In the genomic region with DNA sequence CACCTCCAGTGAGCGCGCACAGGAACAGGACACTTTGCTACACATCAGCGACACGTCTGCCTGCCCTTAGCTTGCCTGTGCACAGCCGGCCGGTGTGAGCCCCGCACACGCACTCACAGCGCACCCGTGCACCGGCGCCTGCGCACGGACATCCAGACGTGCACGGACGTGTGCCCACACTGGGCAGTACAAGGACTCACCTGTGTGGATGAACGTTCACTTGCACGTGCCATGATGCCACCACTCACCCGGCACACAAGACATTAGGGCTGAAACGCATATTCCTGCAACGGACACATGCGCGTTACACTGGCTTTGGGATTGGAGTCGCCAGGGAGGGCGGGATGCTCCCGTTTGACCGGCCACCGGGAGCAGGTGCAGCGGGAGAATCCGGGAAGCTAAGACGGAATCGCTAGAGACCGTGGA, we compare ENCODE assay signal across 8 mouse cellular contexts. TPM values are rescaled to one million over a fixed set of nuclear protein-coding genes. Genes with fewer than 3 reads are reported as not detected.
DNase-seq lines count a peak whose midpoint lies in the region; ATAC-seq and TF ChIP-seq lines count a peak whose summit lies in the region.

No protein-coding gene starts in this region.

- TF ChIP-seq CTCF in spleen, adult 2 months (IDR thresholded peaks at IDR 0.05; ENCODE audit: extremely low read depth, insufficient read depth, insufficient read length, insufficient replicate concordance), result no peak

- peak; percentile 25 for DNase-seq in cerebellum, adult 11-12 months
- DNase-seq in cerebellum, postnatal 14 days, result no peak
- no peak for DNase-seq in spleen, adult 2 months (ENCODE audit: low read depth in 1 of 2, low spot score in 2 of 2)
- DNase-seq in spleen, postnatal 14 days (ENCODE audit: low spot score in 2 of 2), result no peak
- no peak for DNase-seq in hindbrain, embryonic 14.5 days (ENCODE audit: low spot score)
- peak; percentile 53 for DNase-seq in midbrain, embryonic 10.5 days (ENCODE audit: low spot score)
- no peak for DNase-seq in gastrocnemius, postnatal 14 days
- no peak for DNase-seq in urinary bladder, postnatal 25 days (ENCODE audit: low spot score)

- H3K9me3 ChIP-seq in hindbrain, embryonic 14.5 days (ENCODE audit: control insufficient read depth, low read length), result no peaks in the 10 kb centered on the region
- no peaks in the 10 kb centered on the region for H3K9me3 ChIP-seq in midbrain, embryonic 10.5 days (replicated peaks)

- WGBS in spleen, adult 2 months, result under 1% methylated on average over 34 of the region's 34 CpGs
- under 1% methylated on average over 34 of the region's 34 CpGs for WGBS in hindbrain, embryonic 14.5 days
- 0% methylated on average over 34 of the region's 34 CpGs for WGBS in midbrain, embryonic 10.5 days

- H3K27me3 ChIP-seq in spleen, adult 2 months (ENCODE audit: control insufficient read depth, insufficient read depth, low read length), result no peaks in the 10 kb centered on the region
- peaks cover 45% of the 10 kb centered on the region for H3K27me3 ChIP-seq in hindbrain, embryonic 14.5 days (ENCODE audit: control insufficient read depth, insufficient read depth, low read length)
- peaks cover 42% of the 10 kb centered on the region for H3K27me3 ChIP-seq in midbrain, embryonic 10.5 days (ENCODE audit: low read depth, poor library complexity, severe bottlenecking)

- H3K9ac ChIP-seq in hindbrain, embryonic 14.5 days, result peak overlapping the region; percentile 29; the same call in 1 of the 2 replicates

- H3K27ac ChIP-seq in spleen, adult 2 months (ENCODE audit: insufficient read depth, low read length), result peak overlapping the region; percentile 95
- H3K27ac ChIP-seq in hindbrain, embryonic 14.5 days, result no peak overlapping the region
- H3K27ac ChIP-seq in midbrain, embryonic 10.5 days (replicated peaks), result peak overlapping the region; percentile 79

- peak; percentile 47; the same call in 1 of the 2 replicates for ATAC-seq in hindbrain, embryonic 14.5 days (ENCODE audit: low FRiP score)

- peaks cover 26% of the 10 kb centered on the region for H3K36me3 ChIP-seq in spleen, adult 2 months (ENCODE audit: control insufficient read depth, insufficient read depth, low read length)
- H3K36me3 ChIP-seq in hindbrain, embryonic 14.5 days (replicated peaks; ENCODE audit: control insufficient read depth, insufficient read depth), result no peaks in the 10 kb centered on the region
- H3K36me3 ChIP-seq in midbrain, embryonic 10.5 days, result peaks cover 5% of the 10 kb centered on the region; the same call in 1 of the 2 replicates

- peak overlapping the region; percentile 73 for H3K4me3 ChIP-seq in spleen, adult 2 months (ENCODE audit: extremely low read depth, insufficient read depth, insufficient read length)
- H3K4me3 ChIP-seq in hindbrain, embryonic 14.5 days (replicated peaks; ENCODE audit: low read length), result peak overlapping the region; percentile 36
- peak overlapping the region; percentile 77 for H3K4me3 ChIP-seq in midbrain, embryonic 10.5 days

- no peak; the same call in 1 of the 2 replicates for TF ChIP-seq POLR2A in spleen, adult 2 months (IDR thresholded peaks at IDR 0.05; ENCODE audit: low read depth, low read length)

- peaks cover 15% of the 10 kb centered on the region for H3K4me1 ChIP-seq in spleen, adult 2 months (ENCODE audit: control insufficient read depth, insufficient read depth, insufficient read length)
- peaks cover 10% of the 10 kb centered on the region; the same call in 1 of the 2 replicates for H3K4me1 ChIP-seq in hindbrain, embryonic 14.5 days (replicated peaks; ENCODE audit: control insufficient read depth, insufficient read depth, low read length)
- peaks cover 40% of the 10 kb centered on the region for H3K4me1 ChIP-seq in midbrain, embryonic 10.5 days

- intact Hi-C loops in gastrocnemius, postnatal 14 days (cut with DNase I; ENCODE audit: low total_unique reads), result no loop called here

- H3K4me2 ChIP-seq in hindbrain, embryonic 14.5 days (replicated peaks), result peak overlapping the region; percentile 78

RNA-seq across cellular contexts. Expression of a gene that starts 0.8 kb away (rescaled TPM):
- 145 and 196 TPM in 2 replicates for polyA plus RNA-seq in spleen, adult 2 months (2012; rRNA removed)
- 1.9 and 2.8 TPM in 2 replicates for polyA plus RNA-seq in hindbrain, embryonic 14.5 days (2014; fragmentation: Nextera tagmentation; extraction: Ambion mirVana)
- 5.2 and 5.6 TPM in 2 replicates for polyA plus RNA-seq in midbrain, embryonic 10.5 days (2016; fragmentation: Nextera tagmentation; extraction: Ambion mirVana)
- total RNA-seq in gastrocnemius, postnatal 14 days (2021), result 10 to 100 TPM in 1 of 2 experiments, 1 to 10 TPM in 1; 9.6 to 10.4 TPM

RNA-seq across cellular contexts. Expression of a gene that starts 22.0 kb away (rescaled TPM):
- polyA plus RNA-seq in spleen, adult 2 months (2012; rRNA removed), result 3.6 and 4.7 TPM in 2 replicates
- 131 and 152 TPM in 2 replicates for polyA plus RNA-seq in hindbrain, embryonic 14.5 days (2014; fragmentation: Nextera tagmentation; extraction: Ambion mirVana)
- 4.7 and 8.9 TPM in 2 replicates for polyA plus RNA-seq in midbrain, embryonic 10.5 days (2016; fragmentation: Nextera tagmentation; extraction: Ambion mirVana)
- 1 to 10 TPM; 1.4 to 1.9 TPM for total RNA-seq in gastrocnemius, postnatal 14 days (2021)

RNA-seq across cellular contexts. Expression of a gene that starts 23.1 kb away (rescaled TPM):
- polyA plus RNA-seq in spleen, adult 2 months (2012; rRNA removed), result 12.1 and 16.4 TPM in 2 replicates
- 45.5 and 49.1 TPM in 2 replicates for polyA plus RNA-seq in hindbrain, embryonic 14.5 days (2014; fragmentation: Nextera tagmentation; extraction: Ambion mirVana)
- polyA plus RNA-seq in midbrain, embryonic 10.5 days (2016; fragmentation: Nextera tagmentation; extraction: Ambion mirVana), result 24.6 and 25.0 TPM in 2 replicates
- 1 to 10 TPM; 2.4 to 2.8 TPM for total RNA-seq in gastrocnemius, postnatal 14 days (2021)

RNA-seq across cellular contexts. Expression of a gene that starts 33.6 kb away (rescaled TPM):
- polyA plus RNA-seq in spleen, adult 2 months (2012; rRNA removed), result 45.3 and 55.0 TPM in 2 replicates
- polyA plus RNA-seq in hindbrain, embryonic 14.5 days (2014; fragmentation: Nextera tagmentation; extraction: Ambion mirVana), result 318 and 321 TPM in 2 replicates
- 239 and 249 TPM in 2 replicates for polyA plus RNA-seq in midbrain, embryonic 10.5 days (2016; fragmentation: Nextera tagmentation; extraction: Ambion mirVana)
- total RNA-seq in gastrocnemius, postnatal 14 days (2021), result 10 to 100 TPM; 68.7 to 79.0 TPM

RNA-seq across cellular contexts. Expression of a gene that starts 36.0 kb away (rescaled TPM):
- polyA plus RNA-seq in spleen, adult 2 months (2012; rRNA removed), result 5.3 and 10.8 TPM in 2 replicates
- 9.9 and 10.0 TPM in 2 replicates for polyA plus RNA-seq in hindbrain, embryonic 14.5 days (2014; fragmentation: Nextera tagmentation; extraction: Ambion mirVana)
- 9.1 and 10.1 TPM in 2 replicates for polyA plus RNA-seq in midbrain, embryonic 10.5 days (2016; fragmentation: Nextera tagmentation; extraction: Ambion mirVana)
- 1 to 10 TPM; 1.1 TPM for total RNA-seq in gastrocnemius, postnatal 14 days (2021)

Comparison
In these comparisons a context has a peak if more than half of its experiments do, and no peak if none do; other contexts are left out.
1. DNase-seq: peak in cerebellum, adult 11-12 months (single experiment) and midbrain, embryonic 10.5 days (single experiment); none in cerebellum, postnatal 14 days (0 of 2), spleen, adult 2 months (0 of 2), spleen, postnatal 14 days (0 of 2), hindbrain, embryonic 14.5 days (single experiment), gastrocnemius, postnatal 14 days (single experiment) and urinary bladder, postnatal 25 days (single experiment).
2. RNA of a gene that starts 0.8 kb away (polyA plus RNA-seq): 145 to 196 TPM in spleen, adult 2 months; 5.2 to 5.6 TPM in midbrain, embryonic 10.5 days and 1.9 to 2.8 TPM in hindbrain, embryonic 14.5 days; every median in the first group is over 10 times any median in the second.
3. RNA of a gene that starts 22.0 kb away (polyA plus RNA-seq): 131 to 152 TPM in hindbrain, embryonic 14.5 days; 4.7 to 8.9 TPM in midbrain, embryonic 10.5 days and 3.6 to 4.7 TPM in spleen, adult 2 months; every median in the first group is over 10 times any median in the second.
4. Peak in every context shown above with its lines, with median percentiles within 50 percentile points of each other: H3K4me3 ChIP-seq.